ENCODE assay signal across 8 mouse cellular contexts in the genomic region with DNA sequence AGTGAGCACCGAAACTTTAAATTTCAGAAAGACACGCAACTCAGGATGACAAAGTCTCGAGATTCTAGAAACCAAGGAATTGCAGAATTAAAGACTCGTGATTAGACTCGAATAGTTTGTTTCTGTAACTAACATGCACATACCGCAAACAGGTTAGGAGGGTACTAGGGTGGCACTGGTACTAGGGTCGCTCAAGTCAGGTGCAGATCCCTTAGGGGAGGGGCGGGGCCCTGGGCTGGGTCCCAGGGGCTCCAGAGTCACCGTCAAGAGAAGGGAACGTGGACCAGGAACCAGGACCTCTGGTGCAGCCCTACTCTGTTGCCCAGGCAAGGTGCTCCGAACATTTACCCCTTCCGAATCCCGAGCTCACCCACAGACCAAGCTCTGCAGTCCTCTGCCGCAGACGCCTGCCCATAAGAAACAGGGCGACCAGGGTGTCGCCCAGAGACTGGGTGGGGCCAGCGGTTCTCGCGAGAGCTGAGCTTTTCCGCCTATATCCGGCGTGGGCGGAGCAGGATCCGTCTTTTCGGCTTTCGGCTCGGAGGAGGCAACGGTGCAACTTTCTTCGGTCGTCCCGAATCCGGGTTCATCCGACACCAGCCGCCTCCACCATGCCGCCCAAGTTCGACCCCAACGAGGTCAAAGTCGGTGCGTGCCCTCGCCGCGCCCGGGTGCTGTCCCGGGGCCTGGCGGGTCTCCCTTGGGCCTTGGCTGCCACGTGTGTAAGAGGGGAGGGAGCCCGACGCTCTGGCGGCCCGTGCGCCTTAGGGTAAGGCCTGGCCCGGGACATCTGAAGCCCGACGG. TPM values are rescaled to one million over a fixed set of nuclear protein-coding genes. Genes with fewer than 3 reads are reported as not detected.
DNase-seq lines count a peak whose midpoint lies in the region; ATAC-seq and TF ChIP-seq lines count a peak whose summit lies in the region.

Rpl12 (plus strand) TSS at position 368 of the 804 bp plus-strand sequence.
Lrsam1 (minus strand) TSS at position 423 of the 804 bp plus-strand sequence.

- H3K27me3 ChIP-seq in forebrain, embryonic 11.5 days (ENCODE audit: control insufficient read depth, insufficient read depth, low read length) = no peaks in the 10 kb centered on the region
- H3K27me3 ChIP-seq in heart, embryonic 16.5 days (ENCODE audit: control insufficient read depth, insufficient read depth, low read length) = no peaks in the 10 kb centered on the region
- H3K27me3 ChIP-seq in liver, embryonic 16.5 days (ENCODE audit: control insufficient read depth, insufficient read depth, low read depth, low read length) = no peaks in the 10 kb centered on the region
- H3K27me3 ChIP-seq in neural tube, embryonic 13.5 days = no peaks in the 10 kb centered on the region
- H3K27me3 ChIP-seq in testis, adult 2 months (ENCODE audit: control insufficient read depth, insufficient read depth, low read length) = no peaks in the 10 kb centered on the region

- peaks cover 10% of the 10 kb centered on the region for H3K36me3 ChIP-seq in forebrain, embryonic 11.5 days (ENCODE audit: control insufficient read depth, insufficient read depth, low read length)
- H3K36me3 ChIP-seq in heart, embryonic 16.5 days (ENCODE audit: control insufficient read depth, insufficient read depth) = peaks cover 31% of the 10 kb centered on the region
- peaks cover 11% of the 10 kb centered on the region for H3K36me3 ChIP-seq in liver, embryonic 16.5 days (ENCODE audit: control insufficient read depth, insufficient read depth)
- H3K36me3 ChIP-seq in neural tube, embryonic 13.5 days = peaks cover 41% of the 10 kb centered on the region
- H3K36me3 ChIP-seq in testis, adult 2 months (ENCODE audit: control insufficient read depth, insufficient read depth, low read length) = no peaks in the 10 kb centered on the region

- peak; percentile 86 for TF ChIP-seq POLR2A in testis, adult 2 months (IDR thresholded peaks at IDR 0.05; ENCODE audit: control insufficient read depth, low read depth, low read length)

- peak; percentile 93 for ATAC-seq in forebrain, embryonic 11.5 days (replicated peaks; ENCODE audit: low FRiP score)
- ATAC-seq in heart, embryonic 16.5 days (replicated peaks; ENCODE audit: extremely low read depth, insufficient read depth, low FRiP score) = peak; percentile 91
- ATAC-seq in liver, embryonic 16.5 days (ENCODE audit: low read depth) = peak; percentile 90
- ATAC-seq in neural tube, embryonic 13.5 days (ENCODE audit: low read depth) = peak; percentile 96

- peak within 1 kb of the TSS; percentile 79 for H3K27ac ChIP-seq in forebrain, embryonic 11.5 days (ENCODE audit: low read depth, low read length)
- peak within 1 kb of the TSS; percentile 91 for H3K27ac ChIP-seq in heart, embryonic 16.5 days (ENCODE audit: low read length)
- peak within 1 kb of the TSS; percentile 76 for H3K27ac ChIP-seq in liver, embryonic 16.5 days (ENCODE audit: low read length)
- peak within 1 kb of the TSS; percentile 81 for H3K27ac ChIP-seq in neural tube, embryonic 13.5 days (replicated peaks)
- peak within 1 kb of the TSS; percentile 88 for H3K27ac ChIP-seq in testis, adult 2 months (ENCODE audit: control insufficient read depth, insufficient read depth, low read depth, low read length)

- H3K4me3 ChIP-seq in forebrain, embryonic 11.5 days (ENCODE audit: low read depth, low read length) = peak within 1 kb of the TSS; percentile 91
- H3K4me3 ChIP-seq in heart, embryonic 16.5 days (ENCODE audit: low read length) = peak within 1 kb of the TSS; percentile 72
- peak within 1 kb of the TSS; percentile 73 for H3K4me3 ChIP-seq in liver, embryonic 16.5 days (ENCODE audit: low read depth, low read length)
- H3K4me3 ChIP-seq in neural tube, embryonic 13.5 days = peak within 1 kb of the TSS; percentile 81
- H3K4me3 ChIP-seq in testis, adult 2 months (ENCODE audit: control insufficient read depth, low read depth, low read length) = peak within 1 kb of the TSS; percentile 85

- 3% methylated on average over 54 of the region's 55 CpGs for WGBS in forebrain, embryonic 11.5 days
- 3% methylated on average over 55 of the region's 55 CpGs for WGBS in heart, embryonic 16.5 days
- 3% methylated on average over 55 of the region's 55 CpGs for WGBS in liver, embryonic 16.5 days (ENCODE audit: insufficient replicate concordance)
- WGBS in neural tube, embryonic 13.5 days = 4% methylated on average over 54 of the region's 55 CpGs

- TF ChIP-seq CTCF in testis, adult 2 months (IDR thresholded peaks at IDR 0.05; ENCODE audit: control insufficient read depth, insufficient read depth, insufficient replicate concordance, low read depth, low read length) = no peak

- DNase-seq in CD8-positive naive resting alpha-beta T cell, adult 2 months (ENCODE audit: low read depth in 2 of 2, low spot score in 2 of 2) = peak; percentile 93 to 96
- DNase-seq in c-Kit-positive CD71-negative TER-119-negative erythroid progenitor cells, embryonic 14.5 days (ENCODE audit: low read depth) = peak; percentile 89
- DNase-seq in forebrain, embryonic 11.5 days (ENCODE audit: low spot score) = peak; percentile 96
- peak; percentile 95 to 97 for DNase-seq in kidney, postnatal 36 days

- no peaks in the 10 kb centered on the region for H3K9me3 ChIP-seq in forebrain, embryonic 11.5 days (ENCODE audit: control insufficient read depth, low read length)
- no peaks in the 10 kb centered on the region for H3K9me3 ChIP-seq in heart, embryonic 16.5 days (replicated peaks; ENCODE audit: control insufficient read depth, low read length)
- no peaks in the 10 kb centered on the region for H3K9me3 ChIP-seq in liver, embryonic 16.5 days (replicated peaks; ENCODE audit: control insufficient read depth, low read length)
- H3K9me3 ChIP-seq in neural tube, embryonic 13.5 days = no peaks in the 10 kb centered on the region

- H3K4me1 ChIP-seq in forebrain, embryonic 11.5 days (replicated peaks; ENCODE audit: control insufficient read depth, insufficient read depth, low read length) = peaks cover 11% of the 10 kb centered on the region; the same call in 1 of the 2 replicates
- H3K4me1 ChIP-seq in heart, embryonic 16.5 days (ENCODE audit: control insufficient read depth, insufficient read depth, low read length) = peaks cover 29% of the 10 kb centered on the region
- H3K4me1 ChIP-seq in liver, embryonic 16.5 days (ENCODE audit: control insufficient read depth, low read depth, low read length) = peaks cover 29% of the 10 kb centered on the region
- H3K4me1 ChIP-seq in neural tube, embryonic 13.5 days (replicated peaks) = peaks cover 48% of the 10 kb centered on the region
- H3K4me1 ChIP-seq in testis, adult 2 months (ENCODE audit: control insufficient read depth, insufficient read depth, low read length) = peaks cover 16% of the 10 kb centered on the region

- peak within 1 kb of the TSS; percentile 98 for H3K9ac ChIP-seq in forebrain, embryonic 11.5 days (ENCODE audit: low read length)
- peak within 1 kb of the TSS; percentile 91 for H3K9ac ChIP-seq in heart, embryonic 16.5 days (ENCODE audit: low read length)
- peak within 1 kb of the TSS; percentile 76 for H3K9ac ChIP-seq in liver, embryonic 16.5 days (ENCODE audit: low read depth, low read length)
- peak within 1 kb of the TSS; percentile 95 for H3K9ac ChIP-seq in neural tube, embryonic 13.5 days

- H3K4me2 ChIP-seq in forebrain, embryonic 11.5 days (ENCODE audit: low read depth, low read length, severe bottlenecking) = peak within 1 kb of the TSS; percentile 92
- H3K4me2 ChIP-seq in heart, embryonic 16.5 days (ENCODE audit: low read depth, low read length) = peak within 1 kb of the TSS; percentile 84
- peak within 1 kb of the TSS; percentile 90 for H3K4me2 ChIP-seq in liver, embryonic 16.5 days (ENCODE audit: low read depth, low read length)
- peak within 1 kb of the TSS; percentile 98 for H3K4me2 ChIP-seq in neural tube, embryonic 13.5 days

RNA-seq across cellular contexts. Expression of gene Rpl12, which starts in this region (rescaled TPM):
- polyA plus RNA-seq in forebrain, embryonic 11.5 days (2014; fragmentation: Nextera tagmentation; extraction: Ambion mirVana) = 134 and 151 TPM in 2 replicates
- polyA plus RNA-seq in heart, embryonic 16.5 days (2015; fragmentation: Nextera tagmentation; extraction: Ambion mirVana) = 90.1 and 92.2 TPM in 2 replicates
- polyA plus RNA-seq in liver, embryonic 16.5 days (2015; fragmentation: Nextera tagmentation; extraction: Ambion mirVana) = 74.4 and 77.2 TPM in 2 replicates
- 102 and 106 TPM in 2 replicates for polyA plus RNA-seq in neural tube, embryonic 13.5 days (2015; fragmentation: Nextera tagmentation; extraction: Ambion mirVana)
- 151 and 167 TPM in 2 replicates for polyA plus RNA-seq in testis, adult 2 months (2012; rRNA removed)

RNA-seq across cellular contexts. Expression of gene Lrsam1, which starts in this region (rescaled TPM):
- polyA plus RNA-seq in forebrain, embryonic 11.5 days (2014; fragmentation: Nextera tagmentation; extraction: Ambion mirVana) = 10.7 and 13.0 TPM in 2 replicates
- 8.2 and 8.8 TPM in 2 replicates for polyA plus RNA-seq in heart, embryonic 16.5 days (2015; fragmentation: Nextera tagmentation; extraction: Ambion mirVana)
- polyA plus RNA-seq in liver, embryonic 16.5 days (2015; fragmentation: Nextera tagmentation; extraction: Ambion mirVana) = 1.9 and 2.2 TPM in 2 replicates
- 23.9 and 27.3 TPM in 2 replicates for polyA plus RNA-seq in neural tube, embryonic 13.5 days (2015; fragmentation: Nextera tagmentation; extraction: Ambion mirVana)
- polyA plus RNA-seq in testis, adult 2 months (2012; rRNA removed) = 4.6 and 5.3 TPM in 2 replicates

Comparison
In these comparisons a context has a peak if more than half of its experiments do, and no peak if none do; other contexts are left out.
1. Peak in every context shown above with its lines: DNase-seq, ATAC-seq, H3K4me3 ChIP-seq and H3K27ac ChIP-seq.